Mouse (Mus musculus): Measurements from ENCODE around the gene Usp16. TPM values are rescaled to one million over a fixed set of nuclear protein-coding genes. Genes with fewer than 3 reads are reported as not detected.

Usp16 gene
- polyA plus RNA-seq, 2 experiments, result 16.4 to 21.5 TPM

DNA sequence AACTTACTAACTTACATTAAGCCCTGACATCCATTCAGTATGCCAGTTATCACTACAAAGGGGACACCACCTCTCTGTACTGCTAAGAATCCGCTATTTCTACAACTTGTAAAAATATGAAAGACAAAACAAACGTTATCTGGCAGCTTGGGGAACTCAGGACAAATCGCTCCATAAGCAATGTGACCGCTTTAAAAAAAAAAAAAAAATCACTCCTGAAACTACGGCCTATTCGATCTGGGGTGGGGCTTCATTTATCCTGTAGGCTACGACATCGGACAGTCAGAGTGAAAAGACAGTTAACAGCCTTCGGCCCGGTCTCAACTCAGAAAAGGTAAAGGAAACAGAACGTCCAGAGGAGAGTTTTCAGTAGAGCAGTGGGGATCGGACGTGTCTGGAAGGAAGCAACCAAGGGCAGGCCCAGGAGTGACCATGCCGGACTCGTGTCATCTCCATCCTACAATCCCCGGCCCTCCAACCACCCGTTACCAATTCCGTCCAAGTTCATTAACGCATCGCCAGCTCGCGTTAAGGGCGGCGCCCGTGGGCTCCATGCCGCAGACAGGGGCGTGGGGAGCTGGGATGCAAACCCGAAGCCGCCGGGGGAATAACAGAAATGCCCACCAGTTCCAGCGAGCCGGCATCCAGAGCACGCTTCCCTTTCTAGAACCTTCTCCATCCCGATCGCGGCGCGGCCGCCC, 40.6 kb downstream of the Usp16 start:
- ATAC-seq (ENCODE audit: insufficient read depth) (peak; percentile 54), DNase-seq (ENCODE audit: low read depth in 3 of 3, low spot score in 3 of 3) (peak in 2 of 3 experiments; percentile 10 to 11)
- Histone ChIP-seq H3K4me2 (ENCODE audit: low read depth) (peak overlapping the region; percentile 95), H3K27ac (peak overlapping the region; percentile 64), H3K27me3 (ENCODE audit: control insufficient read depth, insufficient read depth, low read length) (no peaks in the 10 kb centered on the region), H3K9me3 (ENCODE audit: control insufficient read depth, low read length) (no peaks in the 10 kb centered on the region), H3K36me3 (replicated peaks; ENCODE audit: control insufficient read depth, insufficient read depth, low read depth) (peaks cover 31% of the 10 kb centered on the region), H3K4me1 (replicated peaks; ENCODE audit: control insufficient read depth in 2 of 2, insufficient read depth in 2 of 2, low read length in 1 of 2) (peaks cover 5 to 23% of the 10 kb centered on the region in 2 experiments), H3K4me3 (ENCODE audit: insufficient read depth in 1 of 2, low read depth in 2 of 2, low read length in 2 of 2) (peak overlapping the region; percentile 95 to 96), H3K9ac (replicated peaks) (peak overlapping the region; percentile 98)
- TF ChIP-seq EP300 (IDR thresholded peaks at IDR 0.05; ENCODE audit: low read depth), result no peak
- TF ChIP-seq CTCF (IDR thresholded peaks at IDR 0.05; ENCODE audit: low read depth), result no peak
- WGBS (ENCODE audit: insufficient replicate concordance), result under 1% methylated on average over 39 of the region's 39 CpGs

DNA sequence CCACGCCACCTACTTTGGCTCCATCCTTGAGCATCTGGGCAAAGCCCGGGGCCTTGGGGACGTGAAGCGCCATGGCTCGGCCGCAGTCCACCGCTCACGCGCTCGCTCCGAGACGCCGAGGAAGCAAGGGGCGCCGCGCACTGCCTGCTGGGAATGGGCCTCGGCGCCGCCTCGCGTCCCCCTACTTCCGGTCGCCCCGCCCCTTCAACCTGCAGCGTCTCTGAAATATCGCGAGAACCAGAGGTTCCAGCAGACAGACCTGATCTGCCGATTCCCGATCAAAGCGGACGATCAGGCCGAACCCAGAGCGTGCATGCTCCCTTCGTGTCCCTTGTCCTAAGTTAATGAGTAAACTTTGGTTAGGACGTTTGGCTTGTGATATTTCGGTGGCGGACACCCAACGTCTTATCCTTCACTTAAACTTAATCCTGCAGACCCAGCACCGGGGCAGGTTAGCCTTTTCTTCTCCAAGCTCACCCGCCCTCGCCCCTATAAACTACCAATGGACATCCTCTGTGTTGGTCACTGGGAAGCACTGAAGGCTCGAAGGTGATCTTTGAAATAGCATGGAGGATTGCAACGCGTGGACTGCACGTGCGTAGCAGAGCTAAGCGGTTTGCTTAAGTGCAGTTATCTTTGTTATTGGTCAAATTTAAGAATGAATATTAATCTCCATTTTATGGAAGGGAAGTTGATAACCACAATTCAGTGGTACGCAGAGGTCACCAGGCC, 41.4 kb downstream of the Usp16 start, which contains the start of gene Cct8:
Gene Cct8 (minus strand): TSS at position 158 of the 732 bp plus-strand sequence.
- ATAC-seq (ENCODE audit: insufficient read depth) (peak; percentile 93), DNase-seq (ENCODE audit: low read depth in 3 of 3, low spot score in 3 of 3) (peak; percentile 94 to 97 (median 96))
- Histone ChIP-seq H3K9me3 (ENCODE audit: control insufficient read depth, low read length) (no peaks in the 10 kb centered on the region), H3K4me1 (replicated peaks; ENCODE audit: control insufficient read depth in 2 of 2, insufficient read depth in 2 of 2, low read length in 1 of 2) (peaks cover 6 to 26% of the 10 kb centered on the region in 2 experiments), H3K4me2 (ENCODE audit: low read depth) (peak within 1 kb of the TSS; percentile 95), H3K4me3 (ENCODE audit: insufficient read depth in 1 of 2, low read depth in 2 of 2, low read length in 2 of 2) (peak within 1 kb of the TSS; percentile 95 to 96), H3K27ac (peak within 1 kb of the TSS; percentile 69), H3K27me3 (ENCODE audit: control insufficient read depth, insufficient read depth, low read length) (no peaks in the 10 kb centered on the region), H3K36me3 (replicated peaks; ENCODE audit: control insufficient read depth, insufficient read depth, low read depth) (peaks cover 24% of the 10 kb centered on the region), H3K9ac (replicated peaks) (peak within 1 kb of the TSS; percentile 98)
- under 1% methylated on average over 44 of the region's 48 CpGs for WGBS (ENCODE audit: insufficient replicate concordance)
- TF ChIP-seq CTCF (IDR thresholded peaks at IDR 0.05; ENCODE audit: low read depth), result no peak
- TF ChIP-seq EP300 (IDR thresholded peaks at IDR 0.05; ENCODE audit: low read depth), result peak; percentile 83

DNA sequence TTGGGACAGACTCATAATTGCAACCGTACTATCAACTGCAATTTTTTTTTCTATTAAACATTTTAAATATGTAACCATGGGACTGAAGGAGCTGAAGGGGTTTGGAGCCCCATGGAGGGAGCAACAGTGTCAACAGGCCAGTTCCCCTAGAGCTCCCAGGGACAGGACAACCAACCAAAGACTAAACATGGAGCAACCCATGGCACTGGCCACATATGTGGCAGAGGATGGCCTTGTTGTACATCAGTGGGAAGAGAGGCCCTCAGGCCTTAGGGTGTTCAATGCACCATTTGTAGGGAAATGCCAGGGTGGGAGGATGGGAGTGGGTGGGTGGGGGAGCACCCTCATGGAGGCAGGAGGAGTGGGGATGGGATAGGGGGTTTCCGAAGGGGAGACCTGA, 42.2 kb downstream of the Usp16 start:
- H3K4me3 ChIP-seq (ENCODE audit: insufficient read depth in 1 of 2, low read depth in 2 of 2, low read length in 2 of 2), result peak overlapping the region; percentile 54 to 95
- DNase-seq (ENCODE audit: low read depth in 3 of 3, low spot score in 3 of 3) (no peak), ATAC-seq (ENCODE audit: insufficient read depth) (no peak)
- WGBS (ENCODE audit: insufficient replicate concordance), result 75% methylated on average over 2 of the region's 2 CpGs
- peak overlapping the region; percentile 95 for H3K4me2 ChIP-seq (ENCODE audit: low read depth)
- no peak for TF ChIP-seq CTCF (IDR thresholded peaks at IDR 0.05; ENCODE audit: low read depth)
- no peak for TF ChIP-seq EP300 (IDR thresholded peaks at IDR 0.05; ENCODE audit: low read depth)
- no peaks in the 10 kb centered on the region for H3K9me3 ChIP-seq (ENCODE audit: control insufficient read depth, low read length)
- no peaks in the 10 kb centered on the region for H3K27me3 ChIP-seq (ENCODE audit: control insufficient read depth, insufficient read depth, low read length)
- peaks cover 15% of the 10 kb centered on the region for H3K36me3 ChIP-seq (replicated peaks; ENCODE audit: control insufficient read depth, insufficient read depth, low read depth)
- peaks cover 7 to 34% of the 10 kb centered on the region in 2 experiments for H3K4me1 ChIP-seq (replicated peaks; ENCODE audit: control insufficient read depth in 2 of 2, insufficient read depth in 2 of 2, low read length in 1 of 2)
- H3K27ac ChIP-seq, result peak overlapping the region; percentile 20; the same call in 1 of the 2 replicates
- peak overlapping the region; percentile 98 for H3K9ac ChIP-seq (replicated peaks)

DNA sequence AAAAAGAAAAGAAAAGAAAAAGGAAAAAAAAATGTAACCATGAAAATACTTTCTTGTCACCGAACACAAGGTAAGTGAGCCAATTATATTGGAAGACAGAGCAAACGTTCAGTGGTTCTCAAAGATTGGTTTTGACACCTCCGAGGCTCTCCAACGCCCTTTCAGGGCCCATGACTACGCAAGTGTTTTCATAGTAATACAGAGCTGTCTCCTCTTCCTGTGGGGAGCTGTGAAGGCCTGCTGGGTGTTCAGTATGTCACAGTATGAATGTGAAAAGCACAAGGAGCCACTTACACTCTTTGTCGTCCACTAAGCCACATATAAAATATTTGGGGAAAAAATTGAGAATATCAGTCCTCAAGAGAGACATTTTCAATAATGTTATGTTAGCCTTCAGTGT, 42.7 kb downstream of the Usp16 start:
- H3K9me3 ChIP-seq (ENCODE audit: control insufficient read depth, low read length), result no peaks in the 10 kb centered on the region
- peak overlapping the region; percentile 95 for H3K4me2 ChIP-seq (ENCODE audit: low read depth)
- no peak for DNase-seq (ENCODE audit: low read depth in 3 of 3, low spot score in 3 of 3)
- 0 out of 2 replicates have a peak overlapping the region, but pooled peaks have one; percentile 2 for H3K9ac ChIP-seq (replicated peaks)
- H3K27me3 ChIP-seq (ENCODE audit: control insufficient read depth, insufficient read depth, low read length), result no peaks in the 10 kb centered on the region
- peaks cover 7 to 35% of the 10 kb centered on the region in 2 experiments for H3K4me1 ChIP-seq (replicated peaks; ENCODE audit: control insufficient read depth in 2 of 2, insufficient read depth in 2 of 2, low read length in 1 of 2)
- no peak overlapping the region; the same call in 1 of the 2 replicates for H3K27ac ChIP-seq
- H3K4me3 ChIP-seq (ENCODE audit: insufficient read depth in 1 of 2, low read depth in 2 of 2, low read length in 2 of 2), result no peak overlapping the region
- TF ChIP-seq CTCF (IDR thresholded peaks at IDR 0.05; ENCODE audit: low read depth) (no peak), EP300 (IDR thresholded peaks at IDR 0.05; ENCODE audit: low read depth) (no peak)
- no peak for ATAC-seq (ENCODE audit: insufficient read depth)
- H3K36me3 ChIP-seq (replicated peaks; ENCODE audit: control insufficient read depth, insufficient read depth, low read depth), result peaks cover 15% of the 10 kb centered on the region
- WGBS (ENCODE audit: insufficient replicate concordance), result 73% methylated on average over 6 of the region's 6 CpGs

DNA sequence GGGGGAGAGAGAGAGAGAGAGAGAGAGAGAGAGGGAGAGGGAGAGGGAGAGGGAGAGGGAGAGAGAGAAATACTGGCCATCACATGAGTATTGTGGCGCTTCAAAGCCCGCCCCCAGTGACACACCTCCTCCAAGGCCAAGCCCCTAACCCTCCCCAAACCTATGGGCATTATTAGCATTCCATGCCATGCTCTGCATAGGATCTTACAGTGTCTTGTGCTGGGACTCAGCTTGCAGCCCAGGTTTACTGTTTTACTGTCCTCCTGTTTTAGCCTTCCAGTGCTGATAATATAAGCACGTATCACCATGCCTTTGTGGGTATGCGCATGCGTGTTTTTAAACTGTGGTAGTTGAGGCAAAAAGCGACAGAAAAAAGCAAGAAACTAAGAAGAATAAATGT, 45.1 kb downstream of the Usp16 start:
- whole genome bisulfite sequencing (ENCODE audit: insufficient replicate concordance), result 80% methylated on average over 6 of the region's 6 CpGs

More for the DNA sequence above, 45.1 kb downstream of the Usp16 start:
- TF ChIP-seq EP300 (IDR thresholded peaks at IDR 0.05; ENCODE audit: low read depth) (no peak), CTCF (IDR thresholded peaks at IDR 0.05; ENCODE audit: low read depth) (no peak)
- H3K9ac ChIP-seq (replicated peaks), result no peak overlapping the region
- H3K36me3 ChIP-seq (replicated peaks; ENCODE audit: control insufficient read depth, insufficient read depth, low read depth), result no peaks in the 10 kb centered on the region
- no peak overlapping the region for H3K4me3 ChIP-seq (ENCODE audit: insufficient read depth in 1 of 2, low read depth in 2 of 2, low read length in 2 of 2)
- no peak for DNase-seq (ENCODE audit: low read depth in 3 of 3, low spot score in 3 of 3)
- no peak overlapping the region for H3K27ac ChIP-seq
- H3K4me2 ChIP-seq (ENCODE audit: low read depth), result no peak overlapping the region
- H3K27me3 ChIP-seq (ENCODE audit: control insufficient read depth, insufficient read depth, low read length), result no peaks in the 10 kb centered on the region
- ATAC-seq (ENCODE audit: insufficient read depth), result no peak
- peaks cover 4 to 27% of the 10 kb centered on the region in 2 experiments for H3K4me1 ChIP-seq (replicated peaks; ENCODE audit: control insufficient read depth in 2 of 2, insufficient read depth in 2 of 2, low read length in 1 of 2)
- no peaks in the 10 kb centered on the region for H3K9me3 ChIP-seq (ENCODE audit: control insufficient read depth, low read length)
